ENCODE assay signal across 20 mouse cellular contexts in genomic region chr13:110044418-110044817, GRCm38 (mm10).
A peak's percentile ranks its signal among the peaks of the same experiment; 100 is the strongest.
DNase-seq lines count a peak whose midpoint lies in the region; ATAC-seq and TF ChIP-seq lines count a peak whose summit lies in the region.
"Had no signal": no experiment of that assay in that cellular context is flagged by ENCODE, and none has a peak within 500 bp of the region (broad histone marks: within the 10 kb centered on the region; RNA-seq: fewer than 3 reads in every experiment).

No protein-coding gene starts in this region.

- H3K4me2 ChIP-seq in liver, postnatal 0 days (ENCODE audit: low read depth, low read length) = no peak overlapping the region
- H3K4me2 ChIP-seq: kidney, embryonic 15.5 days; liver, embryonic 11.5 days had no signal

- TF ChIP-seq POLR2A in brain, embryonic 14.5 days (IDR thresholded peaks at IDR 0.05; ENCODE audit: borderline replicate concordance, extremely low read depth, insufficient read depth, insufficient read length, poor library complexity, severe bottlenecking) = no peak

- no peak overlapping the region for H3K4me3 ChIP-seq in liver, postnatal 0 days (ENCODE audit: low read depth, low read length)
- H3K4me3 ChIP-seq in E14TG2a.4 (replicated peaks; ENCODE audit: low read length) = no peak overlapping the region
- H3K4me3 ChIP-seq: kidney, embryonic 15.5 days; midbrain, embryonic 10.5 days had no signal

- TF ChIP-seq EP300 in liver, postnatal 0 days (IDR thresholded peaks at IDR 0.05; ENCODE audit: low read depth) = no peak

- H3K36me3 ChIP-seq in liver, postnatal 0 days (replicated peaks; ENCODE audit: insufficient read depth, low read length) = no peaks in the 10 kb centered on the region
- no peaks in the 10 kb centered on the region for H3K36me3 ChIP-seq in E14TG2a.4 (ENCODE audit: insufficient read depth, low read length)
- H3K36me3 ChIP-seq: kidney, embryonic 15.5 days; midbrain, embryonic 10.5 days had no signal

- no peaks in the 10 kb centered on the region for H3K27me3 ChIP-seq in liver, postnatal 0 days (ENCODE audit: insufficient read depth, low read length)
- H3K27me3 ChIP-seq in E14TG2a.4 (ENCODE audit: insufficient read depth, low read length) = no peaks in the 10 kb centered on the region
- H3K27me3 ChIP-seq: kidney, embryonic 15.5 days had no signal

- 69% methylated on average over 4 of the region's 4 CpGs for WGBS in liver, postnatal 0 days (ENCODE audit: insufficient replicate concordance)

- H3K4me1 ChIP-seq in liver, postnatal 0 days (ENCODE audit: insufficient read depth) = no peaks in the 10 kb centered on the region
- peaks cover 4% of the 10 kb centered on the region; the same call in 1 of the 2 replicates for H3K4me1 ChIP-seq in E14TG2a.4 (replicated peaks; ENCODE audit: low read depth, low read length)
- H3K4me1 ChIP-seq: kidney, embryonic 15.5 days; midbrain, embryonic 10.5 days had no signal

- H3K9ac ChIP-seq in liver, postnatal 0 days (replicated peaks) = no peak overlapping the region
- H3K9ac ChIP-seq: kidney, embryonic 15.5 days had no signal

- no peaks in the 10 kb centered on the region for H3K9me3 ChIP-seq in liver, postnatal 0 days (ENCODE audit: low read length)
- no peaks in the 10 kb centered on the region for H3K9me3 ChIP-seq in E14TG2a.4 (ENCODE audit: low read length)
- H3K9me3 ChIP-seq: kidney, embryonic 15.5 days; midbrain, embryonic 10.5 days had no signal

- DNase-seq in CD4-positive, CD25-positive, alpha-beta regulatory T cell, adult 2 months (ENCODE audit: low read depth, low spot score) = peak; percentile 45
- DNase-seq in liver, postnatal 0 days = no peak
- DNase-seq in liver = no peak
- DNase-seq in brain, embryonic 14.5 days (ENCODE audit: low read depth) = no peak
- no peak for DNase-seq in cerebellum, adult 8-10 months
- no peak for DNase-seq in urinary bladder, postnatal 4 days (ENCODE audit: low spot score in 2 of 2)
- DNase-seq: adrenal gland, postnatal 10 days; cerebellum, adult 2 months; heart, postnatal 4 days; left cerebral cortex, postnatal 4 days; lung, postnatal 14 days; spleen, adult 18-20 months; thymus, postnatal 36 days had no signal

- TF ChIP-seq CTCF in liver, postnatal 0 days (IDR thresholded peaks at IDR 0.05; ENCODE audit: low read depth) = peak; percentile 20; the same call in 1 of the 2 replicates
- TF ChIP-seq CTCF in E14TG2a.4 (conservative IDR thresholded peaks at IDR 0.05; ENCODE audit: low read length) = peak; percentile 84
- 0 out of 2 replicates have a peak, but pooled peaks have one; percentile 1 for TF ChIP-seq CTCF in brain, embryonic 14.5 days (IDR thresholded peaks at IDR 0.05; ENCODE audit: borderline replicate concordance, extremely low read depth, insufficient read depth, insufficient read length)

- no peak overlapping the region for H3K27ac ChIP-seq in liver, postnatal 0 days (ENCODE audit: low read depth)
- H3K27ac ChIP-seq: kidney, embryonic 15.5 days; midbrain, embryonic 10.5 days had no signal

- ATAC-seq in CD4-positive, CD25-positive, alpha-beta regulatory T cell, adult 4 months = no peak
- no peak for ATAC-seq in liver, postnatal 0 days
- ATAC-seq: forebrain, embryonic 16.5 days; hindbrain, embryonic 16.5 days had no signal

Comparison
In these comparisons a context has a peak if more than half of its experiments do, and no peak if none do; other contexts are left out.
1. CTCF ChIP-seq: peak in every context shown above with its lines; median percentile 84 in E14TG2a.4; 20 in liver, postnatal 0 days; 1 in brain, embryonic 14.5 days.